Comparison of ENCODE assay signal across 9 mouse cellular contexts in the genomic region with DNA sequence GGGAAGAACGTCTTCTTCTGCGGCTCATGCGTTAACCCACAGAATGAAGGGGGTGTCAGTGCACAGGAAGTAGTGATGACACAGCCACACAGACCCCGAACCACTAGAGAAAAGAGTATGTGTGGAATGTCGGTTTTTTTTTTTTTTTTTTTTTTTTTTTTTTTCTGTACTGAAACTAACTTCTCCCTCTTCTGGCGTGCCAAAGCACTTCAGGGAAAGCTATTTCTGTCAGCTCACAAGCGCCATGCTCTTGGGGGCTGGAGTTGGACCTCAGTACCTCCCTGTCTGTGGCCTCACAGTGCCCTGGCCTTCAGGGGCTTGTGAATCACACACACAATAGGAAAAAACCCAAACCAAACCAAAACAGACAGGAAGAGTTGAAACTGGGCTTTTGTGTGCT.
DNase-seq lines count a peak whose midpoint lies in the region; TF ChIP-seq lines count a peak whose summit lies in the region.
"Had no signal": no experiment of that assay in that cellular context is flagged by ENCODE, and none has a peak within 500 bp of the region (broad histone marks: within the 10 kb centered on the region; RNA-seq: fewer than 3 reads in every experiment).

No protein-coding gene starts in this region.

- TF ChIP-seq CTCF in layer of hippocampus, adult 2 months (conservative IDR thresholded peaks at IDR 0.05) = peak; percentile 61
- TF ChIP-seq CTCF in cortical plate, adult 2 months (IDR thresholded peaks at IDR 0.05; ENCODE audit: extremely low read depth, insufficient read depth, low read length) = 0 out of 2 replicates have a peak, but pooled peaks have one; percentile 9

- no peaks in the 10 kb centered on the region for H3K4me1 ChIP-seq in cortical plate, adult 2 months (ENCODE audit: control insufficient read depth, insufficient read depth, low read length)

- DNase-seq in layer of hippocampus, adult 2 months (ENCODE audit: low spot score in 2 of 2) = no peak
- no peak for DNase-seq in layer of hippocampus, adult 9-10 months (ENCODE audit: low spot score)
- peak; percentile 54 for DNase-seq in Muller cell, postnatal 12 days (ENCODE audit: inconsistent ontology term)
- DNase-seq in induced T-regulatory cell, adult 2 months (ENCODE audit: low read depth) = peak; percentile 5
- no peak for DNase-seq in cerebellum, adult 9-11 months
- DNase-seq in cerebellum, adult 11 months = no peak
- DNase-seq: right cerebral cortex, postnatal 14 days had no signal

- no peak overlapping the region for H3K27ac ChIP-seq in layer of hippocampus, adult 2 months
- no peak overlapping the region for H3K27ac ChIP-seq in cortical plate, adult 2 months (ENCODE audit: insufficient read depth, low read length)
- H3K27ac ChIP-seq: midbrain, embryonic 13.5 days had no signal

- H3K4me3 ChIP-seq in layer of hippocampus, adult 2 months = no peak overlapping the region
- H3K4me3 ChIP-seq in cortical plate, adult 2 months (ENCODE audit: insufficient read depth, low read length) = no peak overlapping the region
- H3K4me3 ChIP-seq: midbrain, embryonic 13.5 days had no signal

- TF ChIP-seq POLR2A in cortical plate, adult 2 months (IDR thresholded peaks at IDR 0.05; ENCODE audit: extremely low read depth, insufficient read depth, low read length) = no peak

Comparison
In these comparisons a context has a peak if more than half of its experiments do, and no peak if none do; other contexts are left out.
1. DNase-seq: peak in Muller cell, postnatal 12 days (single experiment) and induced T-regulatory cell, adult 2 months (single experiment); none in layer of hippocampus, adult 2 months (0 of 2), layer of hippocampus, adult 9-10 months (single experiment), cerebellum, adult 9-11 months (single experiment) and cerebellum, adult 11 months (single experiment).